Mouse (Mus musculus) heart, embryonic 14.5 days (tissue): ENCODE data around the gene Tgtp2. TPM values are rescaled to one million over a fixed set of nuclear protein-coding genes. Genes with fewer than 3 reads are reported as not detected.

ENCODE experiments used
- ATAC-seq: fragments of 200-750 bp; cut with Nextera tagmentation; 2 replicates; pipeline ENCODE4 v1.8.0; 2017; ENCODE audit warnings: low read depth, moderate TSS enrichment; ENCODE audit not compliant: insufficient number of reproducible peaks, insufficient read depth, low FRiP score
- H3K27ac ChIP-seq, 2 experiments: fragments of 200-500 bp in 1 of 2; fragments of 300-500 bp in 1 of 2; sonication (generic) in 1 of 2; replicated peaks in 1 of 2; 2 replicates each; pipeline ENCODE4 v1.5.1; 2012 to 2014; ENCODE audit warnings: low read depth in 2 of 2, low read length in 2 of 2, control low read depth in 1 of 2, mild to moderate bottlenecking in 1 of 2, mixed read lengths in 1 of 2; ENCODE audit not compliant: control insufficient read depth in 1 of 2, insufficient read depth in 1 of 2
- H3K27me3 ChIP-seq: fragments of 300-500 bp; sonication (generic); 2 replicates; pipeline ENCODE4 v1.6.1; 2014; ENCODE audit warnings: mild to moderate bottlenecking, low read length, control low read depth; ENCODE audit not compliant: control insufficient read depth, insufficient read depth
- H3K36me3 ChIP-seq: fragments of 300-500 bp; sonication (generic); 2 replicates; pipeline ENCODE4 v1.6.1; 2014; ENCODE audit warnings: mild to moderate bottlenecking, control low read depth, low read length, mixed read lengths; ENCODE audit not compliant: control insufficient read depth, insufficient read depth
- H3K4me1 ChIP-seq, 2 experiments: fragments of 200-500 bp in 1 of 2; fragments of 300-500 bp in 1 of 2; sonication (generic) in 1 of 2; 2 replicates each; pipeline ENCODE4 v1.6.1; 2012 to 2014; ENCODE audit warnings: low read length in 2 of 2, control low read depth in 1 of 2, mixed read lengths in 1 of 2; ENCODE audit not compliant: control insufficient read depth in 2 of 2, insufficient read depth in 2 of 2
- H3K4me2 ChIP-seq: fragments of 300-500 bp; sonication (generic); 2 replicates; pipeline ENCODE4 v1.6.1; 2014; ENCODE audit warnings: mild to moderate bottlenecking, low read length
- H3K4me3 ChIP-seq, 2 experiments: fragments of 200-500 bp in 1 of 2; fragments of 300-500 bp in 1 of 2; sonication (generic) in 1 of 2; 2 replicates each; pipeline ENCODE4 v1.5.1; 2012 to 2014; ENCODE audit warnings: low read length in 2 of 2, mild to moderate bottlenecking in 2 of 2, control low read depth in 1 of 2, low read depth in 1 of 2, moderate library complexity in 1 of 2; ENCODE audit not compliant: control insufficient read depth in 1 of 2, insufficient read depth in 1 of 2
- H3K9ac ChIP-seq: fragments of 300-500 bp; sonication (generic); 2 replicates; pipeline ENCODE4 v1.6.1; 2014; ENCODE audit warnings: mild to moderate bottlenecking, low read length
- H3K9me3 ChIP-seq: fragments of 300-500 bp; sonication (generic); 2 replicates; pipeline ENCODE4 v1.6.1; 2016; ENCODE audit warnings: low read length, control low read depth; ENCODE audit not compliant: control insufficient read depth
- WGBS: fragments of 180-500 bp; shearing (Covaris S2); extraction: QIAGEN DNeasy Blood & Tissue Kit; methylation state at CpG from one replicate; pipeline ENCODE4 v1.1.7; 2014; 5-methylcytosine and 5-hydroxymethylcytosine counted together
- polyA plus RNA-seq: library from polyadenylated mRNA; unstranded; fragments of >200 nt; fragmentation: Nextera tagmentation; extraction: Ambion mirVana; gene quantifications from 2 replicates; pipeline ENCODE4 v1.2.1, GENCODE M21; 2014

Gene Tgtp2
- polyA plus RNA-seq, 1 experiment from 2014 or later, result not detected

DNA sequence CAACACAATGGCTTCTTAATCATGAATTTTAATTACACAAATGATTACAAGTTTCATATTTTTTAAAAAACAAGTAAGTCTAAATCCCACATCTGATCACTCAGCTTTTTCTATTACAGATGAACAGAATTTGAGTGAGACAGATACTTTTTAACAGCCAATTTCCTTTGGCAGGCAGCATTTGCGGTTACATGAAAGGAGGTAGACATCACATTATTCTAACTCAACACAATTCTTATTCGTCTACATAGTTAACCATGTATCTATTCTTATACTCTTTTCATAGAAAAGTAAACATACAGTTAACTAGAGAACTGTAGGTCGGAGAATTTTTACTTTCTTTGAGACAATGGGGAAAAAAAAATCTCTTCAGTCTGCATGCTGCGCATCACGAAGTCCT is 26.5 kb upstream of the Tgtp2 start:
- 81% methylated on average over 5 of the region's 5 CpGs for WGBS
- H3K27ac ChIP-seq, result no peak overlapping the region
- no peak overlapping the region for H3K4me3 ChIP-seq
- H3K4me1 ChIP-seq, result peaks cover 0 to 4% of the 10 kb centered on the region in 2 experiments; a peak in 2 of 4 replicates
- H3K9me3 ChIP-seq, result no peaks in the 10 kb centered on the region
- no peak for ATAC-seq
- no peak overlapping the region for H3K9ac ChIP-seq
- H3K27me3 ChIP-seq, result no peaks in the 10 kb centered on the region
- no peak overlapping the region for H3K4me2 ChIP-seq
- no peaks in the 10 kb centered on the region for H3K36me3 ChIP-seq

DNA sequence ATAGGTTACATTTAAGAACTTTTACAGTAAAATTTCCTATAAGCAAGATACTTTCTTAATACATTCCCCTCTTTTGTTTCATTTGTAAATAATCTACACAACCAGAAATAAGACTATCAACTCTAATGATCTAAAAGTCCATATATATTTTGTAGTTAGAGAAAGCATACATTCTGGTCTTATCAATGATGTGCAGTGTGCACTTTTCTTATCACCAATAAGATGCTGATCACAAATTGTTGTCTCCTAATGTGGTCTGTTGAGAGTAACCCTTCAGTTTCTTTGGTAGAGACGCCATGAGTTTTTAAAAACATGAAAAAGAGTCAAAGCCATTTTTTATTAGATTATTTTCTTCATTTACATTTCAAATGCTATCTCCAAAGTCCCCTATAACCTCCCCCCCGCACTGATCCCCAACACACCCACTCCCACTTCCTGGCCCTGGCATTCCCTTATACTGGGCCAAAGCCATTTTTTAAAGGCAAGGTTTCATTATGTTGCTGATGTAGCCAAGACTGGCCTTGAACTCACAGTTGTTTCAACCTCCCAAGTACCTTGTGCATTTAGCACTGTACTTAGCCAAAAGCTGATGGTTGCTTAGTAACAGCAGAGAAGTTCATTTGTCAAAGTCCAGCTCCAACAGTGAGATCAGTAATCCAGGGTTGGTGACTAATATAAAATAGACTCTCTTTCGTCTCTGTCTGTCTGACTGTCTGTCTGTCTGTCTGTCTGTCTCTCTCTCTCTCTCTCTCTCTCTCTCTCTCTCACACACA is 25.9 kb upstream of the Tgtp2 start:
- no peak overlapping the region for H3K27ac ChIP-seq
- no peaks in the 10 kb centered on the region for H3K36me3 ChIP-seq
- H3K4me1 ChIP-seq, result peaks cover 0 to 4% of the 10 kb centered on the region in 2 experiments; a peak in 2 of 4 replicates
- no peak overlapping the region for H3K4me2 ChIP-seq
- 78% methylated on average over 3 of the region's 3 CpGs for WGBS
- H3K27me3 ChIP-seq, result no peaks in the 10 kb centered on the region
- H3K4me3 ChIP-seq, result no peak overlapping the region
- no peak overlapping the region for H3K9ac ChIP-seq
- H3K9me3 ChIP-seq, result no peaks in the 10 kb centered on the region
- ATAC-seq, result no peak

DNA sequence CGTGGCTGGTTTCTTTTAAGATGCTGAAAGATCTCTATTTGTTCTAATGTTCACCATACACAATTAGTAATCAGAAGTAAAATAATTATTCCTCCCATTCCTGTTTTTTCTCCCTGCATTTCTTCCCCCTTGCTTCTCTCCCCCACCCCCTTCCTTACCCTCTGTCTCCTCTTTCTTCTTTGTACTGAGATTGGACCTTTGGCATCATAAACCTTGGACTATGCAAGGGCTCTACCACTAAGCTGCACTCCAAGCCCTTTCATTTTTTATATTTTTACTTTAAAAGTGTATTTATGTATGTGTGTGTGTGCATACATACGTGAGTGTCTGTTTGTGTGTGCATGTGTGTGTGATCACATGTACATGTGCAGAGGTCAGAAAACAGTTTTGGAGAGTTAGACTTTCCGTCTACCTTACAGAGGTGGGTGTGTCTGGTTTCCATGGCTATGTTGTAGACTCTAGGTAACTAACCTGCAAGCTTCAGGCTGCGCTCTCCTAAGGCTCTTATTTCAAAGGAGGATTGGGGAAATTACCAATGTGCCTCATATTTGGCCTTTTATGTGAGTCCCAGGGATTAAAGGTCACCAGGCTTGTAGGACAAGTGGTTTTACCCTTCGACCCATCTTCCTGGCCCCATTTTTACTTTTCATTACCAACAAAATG is 25.1 kb upstream of the Tgtp2 start:
- H3K36me3 ChIP-seq, result no peaks in the 10 kb centered on the region
- H3K27ac ChIP-seq, result no peak overlapping the region
- H3K9ac ChIP-seq, result no peak overlapping the region
- peaks cover 0 to 4% of the 10 kb centered on the region in 2 experiments; a peak in 2 of 4 replicates for H3K4me1 ChIP-seq
- no peaks in the 10 kb centered on the region for H3K9me3 ChIP-seq
- ATAC-seq, result no peak
- H3K27me3 ChIP-seq, result no peaks in the 10 kb centered on the region
- WGBS, result 90% methylated on average over 5 of the region's 5 CpGs
- no peak overlapping the region for H3K4me3 ChIP-seq
- no peak overlapping the region for H3K4me2 ChIP-seq

DNA sequence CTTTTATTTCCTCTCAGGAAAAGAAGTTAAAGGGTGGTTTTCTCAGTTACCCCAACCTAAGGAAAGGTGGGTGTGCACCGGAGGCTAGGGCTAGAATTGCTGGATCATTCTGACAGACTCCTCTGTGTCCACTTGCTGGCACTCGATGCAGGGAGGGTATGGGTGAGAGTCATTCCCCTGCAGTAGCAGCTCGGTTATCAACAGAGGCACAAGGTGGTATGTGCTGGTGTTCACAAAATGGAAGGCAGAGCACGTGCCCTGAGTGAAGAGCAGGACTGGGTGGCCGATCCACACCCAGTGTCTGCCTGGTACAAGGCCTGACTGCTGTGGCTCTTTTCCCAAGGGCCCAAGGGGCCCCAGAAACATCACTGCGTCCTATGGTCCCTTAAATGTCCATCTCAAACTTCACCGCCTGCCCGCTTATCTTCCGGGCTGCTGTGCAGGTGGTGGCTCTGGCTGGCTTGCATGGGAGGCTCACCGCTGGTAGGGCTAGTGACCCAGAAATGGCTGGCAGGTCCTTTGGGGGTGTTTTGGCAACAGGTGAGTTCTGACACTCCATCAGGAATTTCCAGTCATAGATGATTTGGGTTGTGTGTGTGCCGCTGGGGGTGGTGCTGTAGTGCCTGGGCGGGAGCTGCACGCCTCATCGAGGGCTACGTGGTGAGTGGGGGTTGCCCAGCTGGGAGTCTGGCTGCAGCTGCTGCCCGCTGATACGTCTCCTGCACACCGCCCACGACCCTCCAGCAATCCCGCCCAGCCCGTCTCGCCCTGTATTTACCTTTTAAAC is 24.0 kb upstream of the Tgtp2 start:
- WGBS, result 30% methylated on average over 22 of the region's 22 CpGs
- no peak overlapping the region for H3K27ac ChIP-seq

DNA sequence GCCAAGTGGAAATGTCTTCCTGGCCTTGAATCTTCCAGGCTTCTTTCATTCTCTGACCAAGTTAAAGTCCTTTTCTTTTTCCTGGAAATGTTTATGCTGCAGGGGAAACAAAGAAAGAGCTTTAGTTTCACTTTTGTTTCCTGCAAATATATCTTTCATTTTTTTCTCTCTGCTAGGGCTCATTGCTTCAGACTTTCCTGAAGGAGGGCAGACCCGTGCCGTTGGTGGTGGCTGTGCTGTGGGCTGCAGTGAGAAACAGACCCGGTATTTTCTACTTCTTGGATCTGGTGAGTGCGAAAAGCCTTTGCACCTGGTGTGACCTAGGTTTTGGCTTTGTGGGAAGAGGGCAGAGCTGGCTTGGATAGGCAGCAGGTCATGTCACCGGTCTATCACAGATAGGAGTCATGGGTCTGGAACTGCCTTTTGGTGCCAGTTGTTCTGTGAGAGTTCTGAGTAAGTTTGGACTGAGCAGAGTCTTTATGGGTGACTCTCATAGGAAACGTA is 22.9 kb upstream of the Tgtp2 start:
- Histone ChIP-seq H3K4me1 (peaks cover 0 to 4% of the 10 kb centered on the region in 2 experiments; a peak in 2 of 4 replicates), H3K9ac (no peak overlapping the region), H3K36me3 (no peaks in the 10 kb centered on the region), H3K27ac (no peak overlapping the region), H3K4me2 (no peak overlapping the region), H3K4me3 (no peak overlapping the region), H3K9me3 (no peaks in the 10 kb centered on the region), H3K27me3 (no peaks in the 10 kb centered on the region)
- ATAC-seq, result no peak
- WGBS, result 78% methylated on average over 6 of the region's 6 CpGs

More for the DNA sequence above, 24.0 kb upstream of the Tgtp2 start:
- ATAC-seq, result no peak
- H3K4me1 ChIP-seq, result peaks cover 0 to 4% of the 10 kb centered on the region in 2 experiments; a peak in 2 of 4 replicates
- H3K9me3 ChIP-seq, result no peaks in the 10 kb centered on the region
- no peaks in the 10 kb centered on the region for H3K27me3 ChIP-seq
- H3K9ac ChIP-seq, result no peak overlapping the region
- H3K36me3 ChIP-seq, result no peaks in the 10 kb centered on the region
- H3K4me2 ChIP-seq, result peak overlapping the region; percentile 58
- H3K4me3 ChIP-seq, result peak overlapping the region; percentile 9 to 11; a peak in 2 of 4 replicates

DNA sequence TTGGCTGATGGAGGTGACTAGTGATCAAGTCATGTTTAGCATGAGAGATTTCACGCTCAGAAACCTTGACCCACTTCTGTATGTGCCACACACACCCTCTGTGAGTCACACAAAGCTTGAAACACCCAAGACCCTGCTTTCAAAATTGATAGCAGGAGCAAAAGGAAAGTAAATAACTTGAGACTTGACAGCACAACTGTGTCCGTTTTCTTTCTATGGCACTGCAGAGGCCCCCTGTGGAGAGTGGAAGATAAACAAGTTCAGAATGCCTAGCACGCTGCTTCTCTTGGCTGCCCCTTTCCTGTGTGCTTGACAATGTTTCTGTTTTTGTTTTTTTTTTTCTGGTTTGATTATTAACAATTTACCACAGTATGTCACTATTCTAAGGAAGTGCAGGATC is 20.9 kb upstream of the Tgtp2 start:
- no peak overlapping the region for H3K4me3 ChIP-seq
- no peak for ATAC-seq
- no peaks in the 10 kb centered on the region for H3K9me3 ChIP-seq
- peaks cover 0 to 4% of the 10 kb centered on the region in 2 experiments; a peak in 2 of 4 replicates for H3K4me1 ChIP-seq
- H3K36me3 ChIP-seq, result no peaks in the 10 kb centered on the region
- no peak overlapping the region for H3K27ac ChIP-seq
- H3K9ac ChIP-seq, result no peak overlapping the region
- H3K27me3 ChIP-seq, result no peaks in the 10 kb centered on the region
- 30% methylated on average over 3 of the region's 3 CpGs for WGBS
- H3K4me2 ChIP-seq, result no peak overlapping the region

DNA sequence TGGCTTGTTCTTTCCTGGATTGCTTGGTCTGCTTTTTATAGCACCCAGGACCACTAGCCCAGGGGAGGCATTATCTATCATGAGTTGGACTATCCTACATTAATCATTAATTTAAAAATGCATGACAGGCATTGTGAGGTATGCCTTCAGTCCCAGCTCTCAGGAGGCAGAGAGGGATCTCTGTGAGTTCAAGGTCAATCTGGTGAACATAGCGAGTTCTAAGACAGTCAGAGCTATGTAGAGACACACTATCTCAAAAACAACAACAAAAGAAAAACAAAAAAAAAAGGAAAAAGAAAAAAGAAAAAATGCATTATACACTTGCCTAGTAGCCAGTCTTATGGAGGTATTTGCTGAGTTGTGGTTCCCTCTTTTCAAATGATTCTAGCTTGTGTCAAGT is 20.4 kb upstream of the Tgtp2 start:
- Histone ChIP-seq H3K9me3 (no peaks in the 10 kb centered on the region), H3K9ac (no peak overlapping the region), H3K27ac (no peak overlapping the region), H3K4me3 (no peak overlapping the region), H3K4me1 (peaks cover 0 to 4% of the 10 kb centered on the region in 2 experiments; a peak in 2 of 4 replicates), H3K27me3 (no peaks in the 10 kb centered on the region), H3K36me3 (no peaks in the 10 kb centered on the region), H3K4me2 (no peak overlapping the region)
- no peak for ATAC-seq
- WGBS, result 43% methylated on average over 1 of the region's 1 CpGs
